Mouse (Mus musculus): ENCODE data around the gene Sema4f. TPM values are rescaled to one million over a fixed set of nuclear protein-coding genes. Genes with fewer than 3 reads are reported as not detected.

Sema4f gene
- 0.72 and 0.87 TPM in 2 replicates for polyA plus RNA-seq (2015; fragmentation: Nextera tagmentation; extraction: Ambion mirVana)

GRCm38 (mm10) chr6:82939167-82939912, at the start of gene Sema4f:
TSS of gene Sema4f (minus strand) at chr6:82939769.

GRCm38 (mm10) chr6:82946651-82947050, 7.1 kb upstream of the Sema4f start, which contains the start of gene M1ap:
TSS of gene M1ap (plus strand) at chr6:82946902.

Other genes starting within 250 kb of the Sema4f start
- 42.9 and 57.0 TPM in 2 replicates for gene Pole4, start 234.4 kb downstream of the Sema4f start, polyA plus RNA-seq (2015; fragmentation: Nextera tagmentation; extraction: Ambion mirVana)
- gene Hk2, start 165.3 kb downstream of the Sema4f start, polyA plus RNA-seq (2015; fragmentation: Nextera tagmentation; extraction: Ambion mirVana): 21.7 and 32.3 TPM in 2 replicates
- gene M1ap, start 7.1 kb upstream of the Sema4f start, polyA plus RNA-seq (2015; fragmentation: Nextera tagmentation; extraction: Ambion mirVana): 0.37 TPM in 1 of 2 replicates, not detected in the other
- gene Dok1, start 93.7 kb upstream of the Sema4f start, polyA plus RNA-seq (2015; fragmentation: Nextera tagmentation; extraction: Ambion mirVana): 4.6 and 5.5 TPM in 2 replicates
- gene Loxl3, start 94.4 kb upstream of the Sema4f start, polyA plus RNA-seq (2015; fragmentation: Nextera tagmentation; extraction: Ambion mirVana): 10.7 and 13.4 TPM in 2 replicates
- 107 and 111 TPM in 2 replicates for gene Aup1, start 114.8 kb upstream of the Sema4f start, polyA plus RNA-seq (2015; fragmentation: Nextera tagmentation; extraction: Ambion mirVana)
- gene Htra2, start 115.5 kb upstream of the Sema4f start, polyA plus RNA-seq (2015; fragmentation: Nextera tagmentation; extraction: Ambion mirVana): 49.1 and 50.5 TPM in 2 replicates
- 0.12 and 0.21 TPM in 2 replicates for gene Dqx1, start 118.1 kb upstream of the Sema4f start, polyA plus RNA-seq (2015; fragmentation: Nextera tagmentation; extraction: Ambion mirVana)
- not detected in 2 replicates for gene Tlx2, start 130.5 kb upstream of the Sema4f start, polyA plus RNA-seq (2015; fragmentation: Nextera tagmentation; extraction: Ambion mirVana)
- 10.8 and 11.5 TPM in 2 replicates for gene Pcgf1, start 138.1 kb upstream of the Sema4f start, polyA plus RNA-seq (2015; fragmentation: Nextera tagmentation; extraction: Ambion mirVana)
- 0.72 and 0.74 TPM in 2 replicates for gene Lbx2, start 146.6 kb upstream of the Sema4f start, polyA plus RNA-seq (2015; fragmentation: Nextera tagmentation; extraction: Ambion mirVana)
- gene Ccdc142, start 161.8 kb upstream of the Sema4f start, polyA plus RNA-seq (2015; fragmentation: Nextera tagmentation; extraction: Ambion mirVana): 1.1 and 1.7 TPM in 2 replicates
- 1.3 and 1.6 TPM in 2 replicates for gene Gm42688, start 161.8 kb upstream of the Sema4f start, polyA plus RNA-seq (2015; fragmentation: Nextera tagmentation; extraction: Ambion mirVana)
- 194 and 207 TPM in 2 replicates for gene Mrpl53, start 169.3 kb upstream of the Sema4f start, polyA plus RNA-seq (2015; fragmentation: Nextera tagmentation; extraction: Ambion mirVana)
- 12.7 and 13.6 TPM in 2 replicates for gene Mogs, start 175.7 kb upstream of the Sema4f start, polyA plus RNA-seq (2015; fragmentation: Nextera tagmentation; extraction: Ambion mirVana)
- 41.1 and 47.1 TPM in 2 replicates for gene Wbp1, start 181.8 kb upstream of the Sema4f start, polyA plus RNA-seq (2015; fragmentation: Nextera tagmentation; extraction: Ambion mirVana)
- 6.5 and 9.5 TPM in 2 replicates for gene Ino80b, start 185.7 kb upstream of the Sema4f start, polyA plus RNA-seq (2015; fragmentation: Nextera tagmentation; extraction: Ambion mirVana)
- gene Rtkn, start 195.7 kb upstream of the Sema4f start, polyA plus RNA-seq (2015; fragmentation: Nextera tagmentation; extraction: Ambion mirVana): 18.9 and 22.0 TPM in 2 replicates
- 1.1 and 1.5 TPM in 2 replicates for gene Wdr54, start 216.6 kb upstream of the Sema4f start, polyA plus RNA-seq (2015; fragmentation: Nextera tagmentation; extraction: Ambion mirVana)
- 0.41 and 0.54 TPM in 2 replicates for gene 1700003E16Rik, start 216.6 kb upstream of the Sema4f start, polyA plus RNA-seq (2015; fragmentation: Nextera tagmentation; extraction: Ambion mirVana)
- gene Dctn1, start 226.2 kb upstream of the Sema4f start, polyA plus RNA-seq (2015; fragmentation: Nextera tagmentation; extraction: Ambion mirVana): 56.2 and 58.8 TPM in 2 replicates